Mouse (Mus musculus): ENCODE measurements around the gene Ric3. TPM values are rescaled to one million over a fixed set of nuclear protein-coding genes. Genes with fewer than 3 reads are reported as not detected.

Gene Ric3
- total and polyA plus RNA-seq, 3 experiments = not detected

- TF ChIP-seq MAZ (IDR thresholded peaks at IDR 0.05; ENCODE audit: low read depth, low read length) (no peak), TBP (IDR thresholded peaks at IDR 0.05; ENCODE audit: low read depth, low read length) (no peak)
Observed at GRCm38 (mm10) chr7:109012575-109012974, 70.6 kb downstream of the Ric3 start (continued).

- no peaks in the 10 kb centered on the region for H3K4me1 ChIP-seq (ENCODE audit: control insufficient read depth in 1 of 2, insufficient read depth in 2 of 2, low read length in 2 of 2)
- TF ChIP-seq POLR2A (IDR thresholded peaks at IDR 0.05; ENCODE audit: control insufficient read depth in 1 of 2, insufficient read depth in 1 of 2, low read depth in 1 of 2, low read length in 2 of 2, poor library complexity in 1 of 2) (no peak), UBTF (IDR thresholded peaks at IDR 0.05; ENCODE audit: borderline replicate concordance, insufficient read depth, low read depth, low read length) (no peak), GABPA (IDR thresholded peaks at IDR 0.05; ENCODE audit: low read depth, low read length) (no peak), NELFE (IDR thresholded peaks at IDR 0.05; ENCODE audit: low read depth, low read length) (no peak), MXI1 (IDR thresholded peaks at IDR 0.05; ENCODE audit: low read depth, low read length) (no peak), USF1 (IDR thresholded peaks at IDR 0.05; ENCODE audit: low read depth, low read length) (no peak), CHD2 (IDR thresholded peaks at IDR 0.05; ENCODE audit: low read length) (no peak), ELF1 (IDR thresholded peaks at IDR 0.05; ENCODE audit: low read depth, low read length) (no peak), POLR2AphosphoS5 (IDR thresholded peaks at IDR 0.05; ENCODE audit: borderline replicate concordance, low read depth, low read length) (no peak), JUND (IDR thresholded peaks at IDR 0.05; ENCODE audit: low read depth, low read length) (no peak), RAD21 (IDR thresholded peaks at IDR 0.05; ENCODE audit: low read depth, low read length) (no peak), BHLHE40 (IDR thresholded peaks at IDR 0.05; ENCODE audit: borderline replicate concordance, low read depth, low read length) (no peak), ETS1 (IDR thresholded peaks at IDR 0.05; ENCODE audit: low read depth, low read length) (no peak), POLR2AphosphoS2 (IDR thresholded peaks at IDR 0.05; ENCODE audit: low read length) (no peak), USF2 (IDR thresholded peaks at IDR 0.05; ENCODE audit: borderline replicate concordance in 1 of 2, insufficient read depth in 1 of 2, low read depth in 1 of 2, low read length in 2 of 2) (no peak), ZMIZ1 (IDR thresholded peaks at IDR 0.05; ENCODE audit: low read depth, low read length) (no peak), ZKSCAN1 (IDR thresholded peaks at IDR 0.05; ENCODE audit: low read depth, low read length) (no peak), SMC3 (IDR thresholded peaks at IDR 0.05; ENCODE audit: low read depth, low read length) (no peak), GATA1 (IDR thresholded peaks at IDR 0.05; ENCODE audit: low read depth, low read length) (no peak)
- no peaks in the 10 kb centered on the region for H3K9me3 ChIP-seq (replicated peaks; ENCODE audit: insufficient read depth, low read length)
- H3K4me3 ChIP-seq (ENCODE audit: control insufficient read depth in 1 of 2, insufficient read depth in 1 of 2, low read depth in 2 of 2, low read length in 2 of 2) = no peak overlapping the region
- H3K9ac ChIP-seq (ENCODE audit: control insufficient read depth, low read depth, low read length, poor library complexity, severe bottlenecking) = no peak overlapping the region
- H3K27ac ChIP-seq (ENCODE audit: control insufficient read depth, low read depth, low read length) = no peak overlapping the region
- H3K36me3 ChIP-seq (ENCODE audit: control insufficient read depth in 1 of 2, insufficient read depth in 2 of 2, low read length in 2 of 2) = no peaks in the 10 kb centered on the region
- DNase-seq (ENCODE audit: low read depth, low spot score) = no peak
- no peaks in the 10 kb centered on the region for H3K79me2 ChIP-seq (ENCODE audit: control insufficient read depth, insufficient read depth, low read length, poor library complexity)
- no peaks in the 10 kb centered on the region for H3K27me3 ChIP-seq (ENCODE audit: control insufficient read depth in 1 of 2, insufficient read depth in 2 of 2, low read length in 2 of 2)
Observed at GRCm38 (mm10) chr7:109011596-109012180, 71.4 kb downstream of the Ric3 start.

Data from MEL (cell line).